Mouse (Mus musculus): ENCODE data around the gene Slc27a5.

Gene Slc27a5

DNA sequence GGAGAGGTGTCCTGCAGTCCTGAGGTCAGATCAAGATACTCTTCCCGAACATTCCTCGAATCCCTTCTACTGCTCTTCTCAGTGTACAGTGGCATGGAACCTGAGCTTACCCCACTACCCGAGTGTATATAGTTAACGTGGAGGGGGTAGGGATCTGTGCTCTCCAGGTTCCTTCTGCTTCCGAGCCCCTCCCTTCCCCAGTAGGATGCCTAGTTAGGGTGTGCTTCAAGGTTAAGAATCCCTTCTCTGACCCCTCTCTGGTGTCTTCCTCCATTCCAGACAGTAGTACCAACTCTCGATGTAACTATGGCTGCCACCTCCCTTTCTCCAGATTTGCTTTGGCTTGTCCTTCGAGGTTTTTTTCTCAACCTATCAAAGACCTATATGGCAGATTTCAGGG, 17.7 kb downstream of the Slc27a5 start:
- no peak for DNase-seq

- DNase-seq = peak; percentile 50
Observed at GRCm38 (mm10) chr7:12979776-12980175, 18.2 kb downstream of the Slc27a5 start.

GRCm38 (mm10) chr7:12978931-12979722, 18.9 kb downstream of the Slc27a5 start:
- peak; percentile 3 for DNase-seq

- DNase-seq = peak; percentile 99
Observed at GRCm38 (mm10) chr7:12977682-12978389, 20.2 kb downstream of the Slc27a5 start, which contains the start of gene Zfp446. TSS of gene Zfp446 (plus strand) at chr7:12977848.

DNA sequence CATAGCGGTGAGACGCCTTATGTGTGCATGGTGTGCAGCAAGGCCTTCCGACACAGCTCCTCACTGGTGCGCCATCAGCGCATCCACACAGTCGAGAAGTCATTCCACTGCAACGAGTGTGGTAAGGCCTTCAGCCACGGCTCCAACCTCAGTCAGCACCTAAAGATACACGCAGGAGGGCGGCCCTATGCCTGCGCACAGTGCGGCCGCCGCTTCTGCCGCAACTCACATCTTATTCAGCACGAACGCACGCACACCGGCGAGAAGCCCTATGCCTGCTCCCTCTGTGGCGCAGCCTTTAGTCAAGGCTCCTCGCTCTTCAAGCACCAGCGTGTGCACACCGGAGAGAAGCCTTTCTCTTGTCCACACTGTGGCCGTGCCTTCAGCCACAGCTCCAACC, 27.1 kb downstream of the Slc27a5 start:
- no peak for DNase-seq

DNA sequence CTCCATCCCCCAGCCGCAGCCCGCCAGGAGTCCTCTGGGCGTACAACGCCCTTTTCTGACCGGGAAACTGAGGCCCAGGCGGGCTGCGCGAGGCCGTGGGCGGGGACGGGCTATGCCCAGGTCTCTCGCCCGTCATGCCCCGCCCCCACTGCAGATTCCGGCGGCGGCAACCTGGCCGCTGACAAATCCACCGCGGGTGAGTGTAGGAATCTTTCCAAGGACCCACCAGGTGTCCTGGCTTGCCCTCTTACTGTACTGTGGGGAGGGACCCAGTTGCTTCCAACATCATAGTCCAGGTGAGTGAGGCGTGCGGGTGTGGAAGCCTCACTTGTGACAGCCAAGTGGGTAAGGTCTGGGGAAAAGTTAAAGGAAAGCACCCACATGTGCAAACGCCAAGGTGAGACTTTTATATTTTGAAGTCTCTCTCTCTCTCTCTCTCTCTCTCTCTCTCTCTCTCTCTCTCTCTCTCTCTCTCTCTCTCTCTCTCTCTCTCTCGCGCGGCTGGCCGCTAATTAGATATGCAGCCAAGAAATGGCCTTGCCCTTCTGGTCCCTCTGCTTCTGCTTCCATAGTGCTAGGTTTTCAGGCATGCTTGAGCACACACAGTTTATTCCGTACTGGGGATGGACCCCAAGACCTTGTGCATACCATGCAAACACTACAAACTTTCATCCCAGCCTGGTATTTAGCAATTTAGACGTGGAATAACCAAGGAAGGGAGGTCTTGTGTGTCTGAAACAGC, 31.7 kb downstream of the Slc27a5 start:
- DNase-seq = peak; percentile 64

DNA sequence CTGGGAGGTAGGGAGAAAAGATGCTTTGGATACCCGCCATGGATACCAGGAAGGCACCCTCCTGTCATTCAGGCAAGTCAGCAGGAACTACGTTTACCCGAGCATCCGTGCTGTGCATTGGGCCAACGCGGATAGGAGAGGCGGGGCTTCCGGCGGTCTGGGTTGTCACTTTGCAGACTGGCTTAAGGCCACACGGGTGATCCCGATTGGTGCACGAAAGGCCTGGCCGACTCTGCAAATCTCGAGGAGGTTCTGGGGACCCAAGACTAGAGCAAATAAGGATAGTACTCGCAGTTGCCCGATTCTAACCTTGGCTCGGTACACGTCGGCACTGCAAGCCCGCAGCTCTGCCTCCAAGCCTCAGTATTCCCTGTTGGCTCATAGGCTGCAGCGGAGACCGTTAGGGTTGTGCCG, 32.3 kb downstream of the Slc27a5 start, which contains the start of gene Zfp324:
Zfp324 (plus strand) TSS at position 161 of the 414 bp plus-strand sequence.
- DNase-seq = peak; percentile 96

DNA sequence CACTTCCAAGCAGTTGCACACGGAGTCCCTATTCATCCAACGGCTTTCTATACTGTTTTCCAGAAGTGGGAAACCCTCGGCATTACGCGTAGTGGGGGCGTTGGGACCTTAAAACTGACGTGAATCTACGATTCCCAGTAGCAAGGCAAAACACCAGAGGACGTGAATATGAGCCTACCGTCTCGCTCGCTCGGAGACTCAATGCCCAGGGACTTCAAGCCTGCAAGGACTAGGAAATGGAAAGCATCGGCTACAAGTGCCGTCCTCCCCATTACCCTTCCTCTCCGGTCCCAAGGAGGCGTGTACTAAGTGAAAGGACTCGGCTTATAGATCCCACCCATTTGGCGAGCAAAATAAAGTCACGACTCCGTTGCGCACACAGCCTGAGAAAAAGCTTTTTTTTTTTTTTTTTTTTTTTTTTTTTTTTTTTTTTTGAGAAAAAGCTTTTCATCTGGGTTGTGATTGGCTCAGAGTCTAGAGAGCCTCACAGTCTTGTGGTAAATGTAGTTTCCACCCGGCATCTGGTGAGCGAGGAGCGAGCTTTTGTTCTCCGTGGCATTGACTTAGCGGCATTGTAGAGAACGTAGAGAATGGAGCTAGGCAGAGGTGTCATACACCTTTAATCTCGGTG, 36.4 kb downstream of the Slc27a5 start:
- peak; percentile 75 for DNase-seq

- no peak for DNase-seq
Observed at GRCm38 (mm10) chr7:12959718-12960117, 38.3 kb downstream of the Slc27a5 start.

DNA sequence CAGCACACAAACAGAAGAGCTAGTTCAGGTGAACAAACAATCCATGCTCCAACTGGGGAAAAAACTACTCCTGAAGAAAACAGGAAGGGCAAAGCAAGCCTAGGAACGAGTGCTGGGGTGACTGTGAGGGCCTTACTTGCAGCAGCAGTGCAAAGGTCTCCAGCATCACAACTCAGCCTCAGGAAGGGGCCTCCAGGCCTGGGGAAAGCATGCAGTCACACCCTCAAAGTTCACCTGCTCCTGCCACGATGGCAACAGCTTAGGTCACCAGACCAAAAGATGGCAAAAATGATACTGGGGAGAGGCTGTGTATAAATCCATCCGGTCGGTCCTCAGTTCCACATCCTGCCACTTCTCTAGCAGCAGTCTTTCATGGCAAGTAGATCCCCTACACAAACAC, 39.0 kb downstream of the Slc27a5 start:
- no peak for DNase-seq

DNA sequence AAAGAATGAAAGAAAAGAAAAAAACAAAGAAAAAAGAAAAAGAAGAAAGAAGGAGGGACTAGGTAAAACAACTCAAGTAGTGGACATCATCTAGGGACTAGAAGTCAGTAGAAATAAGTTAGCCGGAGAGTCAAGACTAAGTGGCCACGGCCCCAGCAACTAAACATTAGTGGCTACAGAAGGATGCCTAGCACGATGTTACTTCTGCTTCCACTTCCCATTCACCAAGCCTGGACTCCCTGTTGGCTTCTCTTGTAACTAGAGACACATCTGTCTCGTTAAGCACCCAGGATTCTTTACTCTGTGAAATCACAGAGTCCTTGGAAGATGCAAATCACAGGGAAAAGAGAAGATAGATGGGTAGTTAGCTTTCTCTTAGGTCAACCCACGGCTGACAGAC, 40.5 kb downstream of the Slc27a5 start:
- no peak for DNase-seq

- DNase-seq = no peak
Observed at GRCm38 (mm10) chr7:12954896-12955295, 43.1 kb downstream of the Slc27a5 start.

DNA sequence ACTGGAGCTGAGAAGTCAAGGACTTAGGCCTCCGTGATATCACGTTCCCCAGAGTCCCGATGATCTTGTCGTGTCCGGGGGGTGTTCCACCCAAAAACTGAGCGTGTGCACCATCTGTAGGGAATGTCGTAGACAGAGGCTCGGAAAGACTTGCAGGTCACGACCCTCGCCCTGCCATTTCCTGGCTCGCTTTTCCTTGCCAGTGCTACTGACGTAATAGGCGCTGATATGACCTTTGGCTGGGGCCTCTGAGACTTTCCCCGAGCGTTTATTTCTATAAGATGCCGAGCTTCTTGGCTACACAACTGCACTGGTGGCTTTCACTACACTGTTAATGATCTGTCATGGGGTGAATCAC, 48.1 kb downstream of the Slc27a5 start:
- DNase-seq = no peak

GRCm38 (mm10) chr7:12949032-12949871, 48.7 kb downstream of the Slc27a5 start:
- DNase-seq = peak; percentile 97

- peak; percentile 53 for DNase-seq
Observed at GRCm38 (mm10) chr7:12943488-12943887, 54.5 kb downstream of the Slc27a5 start.

- DNase-seq = no peak
Observed at GRCm38 (mm10) chr7:12940599-12940998, 57.4 kb downstream of the Slc27a5 start.

Measured in lung, postnatal 10 days (tissue).